Mouse (Mus musculus) kidney, adult 2 months (tissue): ENCODE measurements around the gene Scn1a.

Source experiments
- CTCF ChIP-seq: fragments of 200-500 bp; conservative IDR thresholded peaks from 2 replicates; pipeline ENCODE4 v1.5.1; 2011; ENCODE audit warnings: low read depth, mild to moderate bottlenecking, control low read depth, low read length, moderate library complexity, mixed read lengths; ENCODE audit not compliant: insufficient read depth, insufficient read length
- POLR2A ChIP-seq: fragments of 200-500 bp; IDR thresholded peaks from one replicate; pipeline ENCODE4 v1.6.1; 2011; ENCODE audit warnings: low read depth, low read length, control low read depth

DNA sequence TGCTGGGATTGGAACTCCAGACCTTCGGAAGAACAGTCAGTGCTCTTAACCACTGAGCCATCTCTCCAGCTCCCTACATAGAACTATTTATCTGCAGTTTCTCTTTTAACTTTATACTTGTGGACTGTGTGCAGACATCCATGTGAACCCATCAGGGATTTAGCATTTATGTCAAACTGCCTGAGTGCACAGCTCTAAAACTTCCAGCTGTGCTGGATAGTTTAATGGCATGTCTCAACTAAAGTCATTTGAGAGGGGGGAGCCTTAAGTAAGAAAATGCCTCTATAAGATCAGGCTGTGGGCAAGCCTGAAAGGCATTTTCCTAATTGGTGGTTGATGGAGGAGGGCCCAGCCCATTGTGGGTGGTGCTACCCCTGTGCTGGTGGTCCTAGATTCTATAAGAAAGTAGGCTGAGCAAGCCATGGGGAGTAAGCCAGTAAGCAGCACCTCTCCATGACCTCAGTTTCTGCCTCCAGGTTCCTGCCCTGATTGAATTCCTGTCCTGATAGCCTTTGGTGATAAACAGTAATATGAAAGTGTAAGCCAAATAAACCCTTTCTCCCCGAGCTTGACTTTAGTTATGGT is 24.3 kb upstream of the Scn1a start:
- TF ChIP-seq CTCF (no peak), POLR2A (no peak)
